8 mouse cellular contexts compared by ENCODE assay signal in the genomic region with DNA sequence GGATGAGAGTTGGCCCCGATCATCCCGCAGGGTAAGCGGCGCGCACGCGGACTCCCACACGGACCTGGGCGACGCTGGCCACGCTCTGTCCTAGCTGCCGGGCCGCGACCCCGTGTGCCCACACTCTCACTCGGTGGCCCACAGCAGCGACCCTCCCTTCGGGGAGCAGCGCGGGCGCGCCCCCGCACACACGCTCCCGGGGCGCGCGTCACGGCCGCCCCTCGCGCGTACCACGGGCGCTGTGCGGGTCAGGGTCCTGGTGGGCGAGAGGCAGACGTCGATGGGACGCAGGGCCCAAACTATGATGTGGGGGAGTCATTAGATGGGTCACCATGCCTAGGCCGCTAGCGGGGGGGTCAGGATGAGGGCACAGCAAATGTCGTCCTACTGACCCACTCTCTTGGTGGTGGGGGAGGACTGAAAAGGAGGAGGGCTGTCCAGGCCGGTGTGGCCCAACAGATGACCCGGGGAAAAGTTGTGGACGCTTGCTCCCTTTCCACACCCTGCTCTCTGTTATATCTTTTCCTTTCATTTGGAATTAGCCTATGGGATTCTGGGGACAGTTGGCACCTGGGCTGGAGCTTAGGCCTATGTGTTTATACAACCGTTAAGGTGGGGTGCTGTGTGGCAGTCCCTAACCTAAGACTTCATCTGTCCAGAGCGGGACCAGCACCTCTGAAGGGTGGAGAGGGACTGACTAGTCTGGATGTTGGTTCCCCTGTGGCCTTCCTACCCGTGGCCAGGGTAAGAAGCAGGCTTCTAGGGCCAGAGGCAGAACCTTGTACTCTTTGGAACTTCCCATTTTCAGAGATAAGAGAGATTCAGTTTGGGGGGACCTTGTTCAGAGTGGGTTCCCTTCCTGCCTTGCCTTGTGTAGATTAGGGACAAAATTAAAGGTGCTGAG. TPM values are rescaled to one million over a fixed set of nuclear protein-coding genes. Genes with fewer than 3 reads are reported as not detected.
DNase-seq lines count a peak whose midpoint lies in the region; ATAC-seq lines count a peak whose summit lies in the region.

No protein-coding gene starts in this region.

- ATAC-seq in heart, embryonic 14.5 days (ENCODE audit: insufficient number of reproducible peaks, insufficient read depth, low FRiP score, low read depth): peak; percentile 45
- ATAC-seq in liver, embryonic 11.5 days (replicated peaks; ENCODE audit: low FRiP score): peak; percentile 22
- peak; percentile 61 for ATAC-seq in neural tube, embryonic 14.5 days (ENCODE audit: low read depth)

- H3K4me3 ChIP-seq in heart, embryonic 14.5 days (ENCODE audit: control insufficient read depth in 1 of 2, insufficient read depth in 1 of 2, low read depth in 1 of 2, low read length in 2 of 2): peak overlapping the region; percentile 94
- peak overlapping the region; percentile 94 for H3K4me3 ChIP-seq in liver, embryonic 11.5 days (ENCODE audit: low read depth, low read length)
- H3K4me3 ChIP-seq in neural tube, embryonic 14.5 days (ENCODE audit: low read depth, low read length): peak overlapping the region; percentile 91

- H3K4me1 ChIP-seq in heart, embryonic 14.5 days (ENCODE audit: control insufficient read depth in 2 of 2, insufficient read depth in 2 of 2, low read length in 2 of 2): peaks cover 23 to 46% of the 10 kb centered on the region in 2 experiments
- H3K4me1 ChIP-seq in liver, embryonic 11.5 days (replicated peaks; ENCODE audit: control insufficient read depth, insufficient read depth, low read length): peaks cover 73% of the 10 kb centered on the region
- H3K4me1 ChIP-seq in neural tube, embryonic 14.5 days (ENCODE audit: control insufficient read depth, insufficient read depth, low read length): peaks cover 41% of the 10 kb centered on the region

- 3% methylated on average over 48 of the region's 49 CpGs for WGBS in heart, embryonic 14.5 days
- 2% methylated on average over 49 of the region's 49 CpGs for WGBS in liver, embryonic 11.5 days
- 1% methylated on average over 44 of the region's 49 CpGs for WGBS in neural tube, embryonic 14.5 days

- H3K9me3 ChIP-seq in heart, embryonic 14.5 days (ENCODE audit: control insufficient read depth, low read length): no peaks in the 10 kb centered on the region
- H3K9me3 ChIP-seq in liver, embryonic 11.5 days (ENCODE audit: control insufficient read depth, low read length): no peaks in the 10 kb centered on the region
- H3K9me3 ChIP-seq in neural tube, embryonic 14.5 days (ENCODE audit: control insufficient read depth, low read length): no peaks in the 10 kb centered on the region

- peak overlapping the region; percentile 62 to 89 for H3K27ac ChIP-seq in heart, embryonic 14.5 days (replicated peaks in 1 of 2; ENCODE audit: control insufficient read depth in 1 of 2, insufficient read depth in 1 of 2, low read depth in 2 of 2, low read length in 2 of 2)
- H3K27ac ChIP-seq in liver, embryonic 11.5 days (ENCODE audit: low read depth, low read length): peak overlapping the region; percentile 92
- H3K27ac ChIP-seq in neural tube, embryonic 14.5 days (ENCODE audit: low read depth, low read length): peak overlapping the region; percentile 90

- peak overlapping the region; percentile 92 for H3K4me2 ChIP-seq in heart, embryonic 14.5 days (ENCODE audit: low read length)
- peak overlapping the region; percentile 98 for H3K4me2 ChIP-seq in liver, embryonic 11.5 days
- peak overlapping the region; percentile 99 for H3K4me2 ChIP-seq in neural tube, embryonic 14.5 days (ENCODE audit: low read depth, low read length)

- H3K27me3 ChIP-seq in heart, embryonic 14.5 days (ENCODE audit: control insufficient read depth, insufficient read depth, low read length): no peaks in the 10 kb centered on the region
- H3K27me3 ChIP-seq in liver, embryonic 11.5 days (replicated peaks; ENCODE audit: control insufficient read depth, insufficient read depth, low read length): no peaks in the 10 kb centered on the region
- no peaks in the 10 kb centered on the region for H3K27me3 ChIP-seq in neural tube, embryonic 14.5 days (ENCODE audit: control insufficient read depth, insufficient read depth, low read length)

- H3K9ac ChIP-seq in heart, embryonic 14.5 days (ENCODE audit: low read length): peak overlapping the region; percentile 97
- H3K9ac ChIP-seq in liver, embryonic 11.5 days (ENCODE audit: low read depth, low read length): peak overlapping the region; percentile 97
- H3K9ac ChIP-seq in neural tube, embryonic 14.5 days (replicated peaks; ENCODE audit: low read depth, low read length): peak overlapping the region; percentile 98

- H3K36me3 ChIP-seq in heart, embryonic 14.5 days (ENCODE audit: control insufficient read depth, insufficient read depth, low read length): no peaks in the 10 kb centered on the region
- no peaks in the 10 kb centered on the region for H3K36me3 ChIP-seq in liver, embryonic 11.5 days (ENCODE audit: control insufficient read depth, insufficient read depth, low read length)
- no peaks in the 10 kb centered on the region for H3K36me3 ChIP-seq in neural tube, embryonic 14.5 days (ENCODE audit: control insufficient read depth, insufficient read depth, low read length)

- peak; percentile 42 for DNase-seq in adrenal gland, adult 2 months
- no peak for DNase-seq in adrenal gland, adult 18-20 months (ENCODE audit: low spot score in 2 of 2)
- peak; percentile 28 to 41 for DNase-seq in thymus, postnatal 10 days (ENCODE audit: low spot score in 2 of 2)
- DNase-seq in thymus, postnatal 14 days: no peak
- no peak for DNase-seq in liver, embryonic 11.5 days (ENCODE audit: low spot score)
- DNase-seq in retina, postnatal 1 day: no peak

RNA-seq across cellular contexts. Expression of a gene that starts 1.7 kb away (rescaled TPM):
- total RNA-seq in adrenal gland, adult 2 months (2021): 10 to 100 TPM; 13.8 to 19.5 TPM
- 10.5 and 11.3 TPM in 2 replicates for polyA plus RNA-seq in adrenal gland, adult 2 months (2012; rRNA removed)
- total RNA-seq in adrenal gland, adult 18-20 months (2021): 10 to 100 TPM; 12.7 to 14.6 TPM
- 9.7 and 10.9 TPM in 2 replicates for polyA plus RNA-seq in heart, embryonic 14.5 days (2014; fragmentation: Nextera tagmentation; extraction: Ambion mirVana)
- 12.6 and 13.9 TPM in 2 replicates for polyA plus RNA-seq in liver, embryonic 11.5 days (2014; fragmentation: Nextera tagmentation; extraction: Ambion mirVana)
- 17.1 and 23.6 TPM in 2 replicates for polyA plus RNA-seq in neural tube, embryonic 14.5 days (2014; fragmentation: Nextera tagmentation; extraction: Ambion mirVana)

RNA-seq across cellular contexts. Expression of a gene that starts 25.6 kb away (rescaled TPM):
- 1 to 10 TPM; 4.7 to 7.7 TPM for total RNA-seq in adrenal gland, adult 2 months (2021)
- 1.2 and 1.8 TPM in 2 replicates for polyA plus RNA-seq in adrenal gland, adult 2 months (2012; rRNA removed)
- total RNA-seq in adrenal gland, adult 18-20 months (2021): 1 to 10 TPM; 2.9 to 3.7 TPM
- 2.8 and 3.1 TPM in 2 replicates for polyA plus RNA-seq in heart, embryonic 14.5 days (2014; fragmentation: Nextera tagmentation; extraction: Ambion mirVana)
- 0.53 and 1.4 TPM in 2 replicates for polyA plus RNA-seq in liver, embryonic 11.5 days (2014; fragmentation: Nextera tagmentation; extraction: Ambion mirVana)
- 2.4 and 2.6 TPM in 2 replicates for polyA plus RNA-seq in neural tube, embryonic 14.5 days (2014; fragmentation: Nextera tagmentation; extraction: Ambion mirVana)

Comparison
In these comparisons a context has a peak if more than half of its experiments do, and no peak if none do; other contexts are left out.
1. DNase-seq: peak in adrenal gland, adult 2 months (single experiment) and thymus, postnatal 10 days (2 of 2); none in adrenal gland, adult 18-20 months (0 of 2), thymus, postnatal 14 days (single experiment), liver, embryonic 11.5 days (single experiment) and retina, postnatal 1 day (single experiment).
2. Peak in every context shown above with its lines, with median percentiles within 50 percentile points of each other: ATAC-seq, H3K27ac ChIP-seq, H3K4me2 ChIP-seq, H3K4me3 ChIP-seq and H3K9ac ChIP-seq.